Mouse (Mus musculus): Measurements from ENCODE around the gene Rcvrn. TPM values are rescaled to one million over a fixed set of nuclear protein-coding genes. Genes with fewer than 3 reads are reported as not detected.

Gene Rcvrn
- polyA plus RNA-seq, 1 experiment from 2014 or later: not detected

- no peak overlapping the region for H3K4me2 ChIP-seq (ENCODE audit: low read length)
- H3K9me3 ChIP-seq (replicated peaks; ENCODE audit: control insufficient read depth, low read length): no peaks in the 10 kb centered on the region
- no peak overlapping the region for H3K27ac ChIP-seq (ENCODE audit: low read depth, low read length)
- WGBS: 84% methylated on average over 4 of the region's 4 CpGs
- peaks cover 13% of the 10 kb centered on the region for H3K4me1 ChIP-seq (ENCODE audit: control insufficient read depth, insufficient read depth, low read length)
- H3K4me3 ChIP-seq (ENCODE audit: low read depth, low read length): no peak overlapping the region
- ATAC-seq (no peak), DNase-seq (ENCODE audit: low spot score) (no peak)
- no peaks in the 10 kb centered on the region for H3K27me3 ChIP-seq (replicated peaks; ENCODE audit: control insufficient read depth, insufficient read depth, low read length)
- no peak overlapping the region for H3K9ac ChIP-seq (ENCODE audit: low read length)
- H3K36me3 ChIP-seq (ENCODE audit: control insufficient read depth, insufficient read depth, low read length): no peaks in the 10 kb centered on the region
Observed at GRCm38 (mm10) chr11:67654514-67654913, 40.6 kb upstream of the Rcvrn start.

DNA sequence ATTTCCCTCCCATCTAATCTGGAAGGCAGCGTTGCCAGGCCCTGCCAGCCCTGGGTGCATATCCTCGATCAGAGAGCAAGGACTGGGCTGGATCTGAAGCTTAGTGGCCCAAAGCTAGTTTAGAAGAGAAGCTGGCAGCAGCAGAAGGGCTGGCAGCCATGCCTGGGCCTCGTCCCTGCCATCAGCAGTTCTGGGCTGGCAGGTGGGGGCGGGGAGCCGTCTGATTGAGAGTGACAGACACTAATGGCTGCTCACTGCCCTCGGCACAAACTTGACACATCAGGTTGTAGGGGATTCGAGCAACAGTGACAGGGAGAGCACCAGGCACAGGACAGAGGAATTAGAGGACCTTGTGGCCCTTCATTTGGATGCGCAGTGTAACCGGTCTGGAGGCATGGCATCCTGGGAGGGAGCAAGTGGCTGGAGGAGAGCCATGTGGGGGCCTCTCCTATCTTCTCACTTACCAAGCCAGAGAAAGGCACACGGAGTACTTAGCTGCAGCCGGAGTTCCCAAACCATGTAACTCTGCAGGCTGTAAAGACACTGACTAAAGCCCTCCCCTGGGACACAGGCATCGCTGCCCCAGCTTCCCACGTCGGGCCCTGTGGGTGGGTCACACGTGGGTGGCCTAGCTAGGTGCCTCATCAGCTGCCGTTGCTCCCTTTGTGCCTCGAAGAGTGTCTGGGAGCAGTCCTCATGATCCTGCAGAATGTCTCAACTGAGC is 39.7 kb upstream of the Rcvrn start:
- ATAC-seq (no peak), DNase-seq (ENCODE audit: low spot score) (peak; percentile 44)
- no peaks in the 10 kb centered on the region for H3K36me3 ChIP-seq (ENCODE audit: control insufficient read depth, insufficient read depth, low read length)
- no peak overlapping the region for H3K9ac ChIP-seq (ENCODE audit: low read length)
- H3K4me1 ChIP-seq (ENCODE audit: control insufficient read depth, insufficient read depth, low read length): peaks cover 13% of the 10 kb centered on the region
- no peaks in the 10 kb centered on the region for H3K27me3 ChIP-seq (replicated peaks; ENCODE audit: control insufficient read depth, insufficient read depth, low read length)
- 65% methylated on average over 17 of the region's 17 CpGs for WGBS
- H3K27ac ChIP-seq (ENCODE audit: low read depth, low read length): no peak overlapping the region
- no peaks in the 10 kb centered on the region for H3K9me3 ChIP-seq (replicated peaks; ENCODE audit: control insufficient read depth, low read length)
- no peak overlapping the region for H3K4me2 ChIP-seq (ENCODE audit: low read length)
- no peak overlapping the region for H3K4me3 ChIP-seq (ENCODE audit: low read depth, low read length)

DNA sequence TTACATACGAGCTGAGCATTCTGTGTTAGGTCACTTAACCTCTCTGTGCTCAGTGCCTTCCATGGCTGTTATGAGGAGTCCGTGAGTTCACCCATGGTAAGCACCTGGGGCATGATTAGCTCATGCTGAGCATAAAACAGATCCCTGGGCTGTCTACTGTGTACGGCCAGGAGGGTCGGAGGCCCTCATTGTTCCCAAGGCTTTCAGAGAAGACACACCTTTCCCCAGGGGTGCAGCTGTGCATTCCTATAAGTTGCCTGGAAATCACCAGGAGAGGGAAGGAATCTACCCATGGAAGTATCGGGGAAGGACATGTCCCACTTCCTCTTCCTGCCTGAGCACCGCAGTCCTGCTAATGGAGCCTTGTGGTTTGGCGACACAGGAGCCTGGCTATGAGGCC is 38.8 kb upstream of the Rcvrn start:
- Histone ChIP-seq H3K4me3 (ENCODE audit: low read depth, low read length) (no peak overlapping the region), H3K27ac (ENCODE audit: low read depth, low read length) (no peak overlapping the region), H3K4me1 (ENCODE audit: control insufficient read depth, insufficient read depth, low read length) (peaks cover 13% of the 10 kb centered on the region), H3K9me3 (replicated peaks; ENCODE audit: control insufficient read depth, low read length) (no peaks in the 10 kb centered on the region), H3K27me3 (replicated peaks; ENCODE audit: control insufficient read depth, insufficient read depth, low read length) (no peaks in the 10 kb centered on the region), H3K4me2 (ENCODE audit: low read length) (no peak overlapping the region), H3K9ac (ENCODE audit: low read length) (no peak overlapping the region), H3K36me3 (ENCODE audit: control insufficient read depth, insufficient read depth, low read length) (no peaks in the 10 kb centered on the region)
- DNase-seq (ENCODE audit: low spot score) (no peak), ATAC-seq (no peak)
- WGBS: 81% methylated on average over 7 of the region's 7 CpGs

GRCm38 (mm10) chr11:67656811-67657210 is 38.3 kb upstream of the Rcvrn start:
- Histone ChIP-seq H3K9me3 (replicated peaks; ENCODE audit: control insufficient read depth, low read length) (no peaks in the 10 kb centered on the region), H3K9ac (ENCODE audit: low read length) (no peak overlapping the region), H3K27me3 (replicated peaks; ENCODE audit: control insufficient read depth, insufficient read depth, low read length) (no peaks in the 10 kb centered on the region), H3K27ac (ENCODE audit: low read depth, low read length) (no peak overlapping the region), H3K36me3 (ENCODE audit: control insufficient read depth, insufficient read depth, low read length) (no peaks in the 10 kb centered on the region), H3K4me2 (ENCODE audit: low read length) (no peak overlapping the region), H3K4me3 (ENCODE audit: low read depth, low read length) (no peak overlapping the region), H3K4me1 (ENCODE audit: control insufficient read depth, insufficient read depth, low read length) (peaks cover 13% of the 10 kb centered on the region)
- DNase-seq (ENCODE audit: low spot score): no peak
- no peak for ATAC-seq
- 85% methylated on average over 9 of the region's 9 CpGs for WGBS

DNA sequence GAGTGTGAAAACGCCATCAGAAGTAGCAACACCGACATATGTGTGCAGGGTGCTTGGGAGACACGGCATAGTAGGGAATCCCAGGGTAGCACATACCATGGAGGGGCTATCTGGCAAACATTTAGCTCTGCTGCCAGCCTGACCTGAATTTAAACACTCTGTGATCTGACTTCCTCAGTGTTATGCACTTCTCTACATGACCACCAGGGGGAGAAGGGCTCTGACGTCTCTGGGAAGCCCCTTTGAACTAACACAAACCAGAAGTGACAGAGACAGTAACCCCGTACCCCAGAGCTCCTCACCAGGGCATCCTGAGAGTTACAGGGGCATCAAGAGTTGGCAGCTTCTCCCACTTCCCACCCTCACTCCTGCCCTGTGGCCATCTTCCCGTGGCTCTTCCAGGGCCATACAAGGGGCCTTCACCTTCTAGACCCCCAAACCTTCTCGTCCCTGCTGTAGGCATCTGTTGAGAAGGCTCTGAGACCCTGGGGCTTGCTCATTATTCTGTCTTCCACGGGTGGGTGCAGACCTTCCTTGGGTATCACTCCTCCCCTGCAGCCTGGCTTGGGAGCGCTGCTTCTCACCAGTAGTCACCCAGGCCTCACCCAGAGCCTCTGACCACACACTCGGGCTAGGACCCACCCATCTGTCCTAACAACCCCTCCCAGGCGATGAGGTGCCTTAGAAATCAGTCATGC is 37.3 kb upstream of the Rcvrn start:
- WGBS: 46% methylated on average over 11 of the region's 11 CpGs
- ATAC-seq: peak; percentile 35; the same call in 1 of the 2 replicates

GRCm38 (mm10) chr11:67661465-67661864 is 33.7 kb upstream of the Rcvrn start:
- no peaks in the 10 kb centered on the region for H3K4me1 ChIP-seq (ENCODE audit: control insufficient read depth, insufficient read depth, low read length)
- WGBS: 94% methylated on average over 8 of the region's 8 CpGs
- no peak overlapping the region for H3K4me2 ChIP-seq (ENCODE audit: low read length)
- H3K9me3 ChIP-seq (replicated peaks; ENCODE audit: control insufficient read depth, low read length): no peaks in the 10 kb centered on the region
- no peak overlapping the region for H3K4me3 ChIP-seq (ENCODE audit: low read depth, low read length)
- H3K27ac ChIP-seq (ENCODE audit: low read depth, low read length): no peak overlapping the region
- no peaks in the 10 kb centered on the region for H3K27me3 ChIP-seq (replicated peaks; ENCODE audit: control insufficient read depth, insufficient read depth, low read length)
- DNase-seq (ENCODE audit: low spot score) (no peak), ATAC-seq (no peak)
- H3K9ac ChIP-seq (ENCODE audit: low read length): no peak overlapping the region
- no peaks in the 10 kb centered on the region for H3K36me3 ChIP-seq (ENCODE audit: control insufficient read depth, insufficient read depth, low read length)

More for the DNA sequence above, 37.3 kb upstream of the Rcvrn start:
- no peak overlapping the region for H3K9ac ChIP-seq (ENCODE audit: low read length)
- no peak overlapping the region for H3K4me3 ChIP-seq (ENCODE audit: low read depth, low read length)
- no peaks in the 10 kb centered on the region for H3K9me3 ChIP-seq (replicated peaks; ENCODE audit: control insufficient read depth, low read length)
- H3K4me2 ChIP-seq (ENCODE audit: low read length): no peak overlapping the region
- H3K36me3 ChIP-seq (ENCODE audit: control insufficient read depth, insufficient read depth, low read length): no peaks in the 10 kb centered on the region
- no peak overlapping the region for H3K27ac ChIP-seq (ENCODE audit: low read depth, low read length)
- H3K27me3 ChIP-seq (replicated peaks; ENCODE audit: control insufficient read depth, insufficient read depth, low read length): no peaks in the 10 kb centered on the region
- DNase-seq (ENCODE audit: low spot score): peak; percentile 73
- peaks cover 8% of the 10 kb centered on the region for H3K4me1 ChIP-seq (ENCODE audit: control insufficient read depth, insufficient read depth, low read length)

GRCm38 (mm10) chr11:67663437-67663836 is 31.7 kb upstream of the Rcvrn start:
- Histone ChIP-seq H3K4me1 (ENCODE audit: control insufficient read depth, insufficient read depth, low read length) (peaks cover 7% of the 10 kb centered on the region; the same call in 1 of the 2 replicates), H3K4me3 (ENCODE audit: low read depth, low read length) (no peak overlapping the region), H3K9ac (ENCODE audit: low read length) (no peak overlapping the region), H3K27ac (ENCODE audit: low read depth, low read length) (no peak overlapping the region), H3K36me3 (ENCODE audit: control insufficient read depth, insufficient read depth, low read length) (no peaks in the 10 kb centered on the region), H3K4me2 (ENCODE audit: low read length) (no peak overlapping the region), H3K27me3 (replicated peaks; ENCODE audit: control insufficient read depth, insufficient read depth, low read length) (no peaks in the 10 kb centered on the region), H3K9me3 (replicated peaks; ENCODE audit: control insufficient read depth, low read length) (no peaks in the 10 kb centered on the region)
- ATAC-seq: no peak
- 94% methylated on average over 4 of the region's 4 CpGs for WGBS
- DNase-seq (ENCODE audit: low spot score): no peak

GRCm38 (mm10) chr11:67664261-67664660 is 30.9 kb upstream of the Rcvrn start:
- no peaks in the 10 kb centered on the region for H3K9me3 ChIP-seq (replicated peaks; ENCODE audit: control insufficient read depth, low read length)
- H3K4me1 ChIP-seq (ENCODE audit: control insufficient read depth, insufficient read depth, low read length): peaks cover 7% of the 10 kb centered on the region; the same call in 1 of the 2 replicates
- H3K27me3 ChIP-seq (replicated peaks; ENCODE audit: control insufficient read depth, insufficient read depth, low read length): no peaks in the 10 kb centered on the region
- H3K27ac ChIP-seq (ENCODE audit: low read depth, low read length): no peak overlapping the region
- DNase-seq (ENCODE audit: low spot score): no peak
- H3K4me2 ChIP-seq (ENCODE audit: low read length): no peak overlapping the region
- no peak for ATAC-seq
- H3K36me3 ChIP-seq (ENCODE audit: control insufficient read depth, insufficient read depth, low read length): no peaks in the 10 kb centered on the region
- no peak overlapping the region for H3K4me3 ChIP-seq (ENCODE audit: low read depth, low read length)
- WGBS: 90% methylated on average over 3 of the region's 3 CpGs
- no peak overlapping the region for H3K9ac ChIP-seq (ENCODE audit: low read length)

DNA sequence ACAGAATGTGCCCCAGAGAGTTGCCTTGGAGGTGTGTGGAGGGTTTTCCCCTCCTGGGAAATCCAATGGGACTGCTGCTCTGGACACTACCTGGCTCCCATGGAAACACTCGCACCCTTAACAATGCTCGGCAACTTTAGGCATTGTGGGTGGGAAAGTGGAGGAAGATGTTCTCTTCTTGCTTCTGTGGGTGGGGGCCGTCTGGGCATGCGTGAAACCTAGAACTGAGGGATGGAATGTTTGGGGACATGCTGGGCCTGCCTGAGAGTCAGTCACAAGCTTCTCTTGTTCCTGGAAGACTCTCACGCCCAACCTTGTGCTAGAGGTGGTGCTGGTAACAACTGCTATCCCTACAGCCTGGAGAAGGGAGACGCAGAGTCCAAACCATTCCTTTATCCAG is 30.2 kb upstream of the Rcvrn start:
- H3K9me3 ChIP-seq (replicated peaks; ENCODE audit: control insufficient read depth, low read length): no peaks in the 10 kb centered on the region
- WGBS: 83% methylated on average over 6 of the region's 6 CpGs
- H3K36me3 ChIP-seq (ENCODE audit: control insufficient read depth, insufficient read depth, low read length): no peaks in the 10 kb centered on the region
- H3K9ac ChIP-seq (ENCODE audit: low read length): no peak overlapping the region
- DNase-seq (ENCODE audit: low spot score): no peak
- H3K4me1 ChIP-seq (ENCODE audit: control insufficient read depth, insufficient read depth, low read length): peaks cover 7% of the 10 kb centered on the region; the same call in 1 of the 2 replicates
- no peak overlapping the region for H3K27ac ChIP-seq (ENCODE audit: low read depth, low read length)
- no peaks in the 10 kb centered on the region for H3K27me3 ChIP-seq (replicated peaks; ENCODE audit: control insufficient read depth, insufficient read depth, low read length)
- H3K4me3 ChIP-seq (ENCODE audit: low read depth, low read length): no peak overlapping the region
- no peak overlapping the region for H3K4me2 ChIP-seq (ENCODE audit: low read length)
- ATAC-seq: no peak
